ENCODE assay signal across 9 mouse cellular contexts in the genomic region with DNA sequence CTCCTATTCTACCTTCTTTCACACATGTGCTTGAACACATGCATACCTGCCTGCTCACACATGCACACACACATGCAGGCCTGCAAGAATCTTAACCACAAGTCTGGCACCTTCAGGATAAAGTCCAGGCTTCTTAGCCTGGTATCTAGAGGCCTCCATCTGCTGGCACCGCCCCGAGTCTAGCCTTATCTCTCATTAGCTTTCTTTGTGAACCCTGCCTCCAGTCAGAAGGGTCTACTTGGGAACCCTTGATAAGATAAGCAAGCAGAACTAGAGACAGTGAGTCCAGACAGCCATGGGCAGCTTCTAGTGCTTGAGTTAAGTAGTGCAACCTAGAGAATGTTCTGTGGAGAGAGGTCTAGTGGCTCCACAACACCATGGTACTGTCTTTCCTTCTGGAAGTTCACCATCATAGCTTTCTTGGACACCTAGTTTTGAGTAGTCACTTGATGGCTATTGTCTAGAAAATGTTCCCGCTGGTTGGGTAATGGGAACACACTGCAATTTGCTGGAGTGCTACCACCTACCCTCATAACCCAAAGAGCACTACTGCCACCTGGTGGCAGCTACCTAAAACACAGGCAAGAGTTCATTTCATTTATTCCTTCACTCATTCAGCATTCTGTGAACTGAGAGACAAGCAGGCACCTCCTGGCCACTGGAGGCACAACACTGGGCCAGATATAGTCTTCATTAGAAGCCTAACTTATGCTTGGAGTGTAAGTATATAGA. TPM values are rescaled to one million over a fixed set of nuclear protein-coding genes. Genes with fewer than 3 reads are reported as not detected.
DNase-seq lines count a peak whose midpoint lies in the region; ATAC-seq and TF ChIP-seq lines count a peak whose summit lies in the region.
"Had no signal": no experiment of that assay in that cellular context is flagged by ENCODE, and none has a peak within 500 bp of the region (broad histone marks: within the 10 kb centered on the region; RNA-seq: fewer than 3 reads in every experiment).

No protein-coding gene starts in this region.

- H3K9ac ChIP-seq in midbrain, embryonic 15.5 days = no peak overlapping the region
- H3K9ac ChIP-seq in stomach, embryonic 14.5 days (replicated peaks; ENCODE audit: low read depth, low read length) = no peak overlapping the region
- H3K9ac ChIP-seq: embryonic facial prominence, embryonic 12.5 days had no signal

- H3K4me2 ChIP-seq in midbrain, embryonic 15.5 days = no peak overlapping the region
- H3K4me2 ChIP-seq in stomach, embryonic 14.5 days (replicated peaks; ENCODE audit: low read depth, low read length) = no peak overlapping the region
- H3K4me2 ChIP-seq: embryonic facial prominence, embryonic 12.5 days had no signal

- peaks cover 38% of the 10 kb centered on the region for H3K4me1 ChIP-seq in midbrain, embryonic 10.5 days
- peaks cover 14% of the 10 kb centered on the region for H3K4me1 ChIP-seq in midbrain, embryonic 15.5 days
- peaks cover 8% of the 10 kb centered on the region for H3K4me1 ChIP-seq in bone marrow macrophage, adult 2 months (ENCODE audit: control insufficient read depth, insufficient read depth, low read length)
- peaks cover 98% of the 10 kb centered on the region for H3K4me1 ChIP-seq in erythroblast, embryonic 14.5 days (ENCODE audit: control insufficient read depth)
- peaks cover 11% of the 10 kb centered on the region for H3K4me1 ChIP-seq in stomach, embryonic 14.5 days (ENCODE audit: control insufficient read depth, insufficient read depth, low read length)
- H3K4me1 ChIP-seq: embryonic facial prominence, embryonic 12.5 days had no signal

- no peak overlapping the region for H3K4me3 ChIP-seq in midbrain, embryonic 10.5 days
- no peak overlapping the region for H3K4me3 ChIP-seq in midbrain, embryonic 15.5 days
- H3K4me3 ChIP-seq in bone marrow macrophage, adult 2 months (ENCODE audit: insufficient read depth, low read length) = no peak overlapping the region
- H3K4me3 ChIP-seq in erythroblast, embryonic 14.5 days (replicated peaks) = peak overlapping the region; percentile 28
- H3K4me3 ChIP-seq in stomach, embryonic 14.5 days (ENCODE audit: low read depth, low read length) = no peak overlapping the region
- H3K4me3 ChIP-seq: embryonic facial prominence, embryonic 12.5 days had no signal

- WGBS in midbrain, embryonic 10.5 days = 73% methylated on average over 3 of the region's 3 CpGs
- WGBS in midbrain, embryonic 15.5 days = 71% methylated on average over 3 of the region's 3 CpGs
- 57% methylated on average over 3 of the region's 3 CpGs for WGBS in stomach, embryonic 14.5 days

- H3K27ac ChIP-seq in midbrain, embryonic 10.5 days (replicated peaks) = peak overlapping the region; percentile 49
- no peak overlapping the region for H3K27ac ChIP-seq in midbrain, embryonic 15.5 days
- no peak overlapping the region for H3K27ac ChIP-seq in bone marrow macrophage, adult 2 months (ENCODE audit: insufficient read depth, low read depth, low read length)
- H3K27ac ChIP-seq in stomach, embryonic 14.5 days (ENCODE audit: low read length) = no peak overlapping the region
- H3K27ac ChIP-seq: embryonic facial prominence, embryonic 12.5 days had no signal

- no peak for TF ChIP-seq POLR2A in bone marrow macrophage, adult 2 months (IDR thresholded peaks at IDR 0.05; ENCODE audit: borderline replicate concordance, low read depth, low read length)

- peaks cover 8% of the 10 kb centered on the region; the same call in 1 of the 2 replicates for H3K27me3 ChIP-seq in midbrain, embryonic 10.5 days (ENCODE audit: low read depth, poor library complexity, severe bottlenecking)
- H3K27me3 ChIP-seq in midbrain, embryonic 15.5 days (replicated peaks) = no peaks in the 10 kb centered on the region
- no peaks in the 10 kb centered on the region for H3K27me3 ChIP-seq in erythroblast, embryonic 14.5 days (ENCODE audit: control insufficient read depth)
- H3K27me3 ChIP-seq in stomach, embryonic 14.5 days (ENCODE audit: control insufficient read depth, insufficient read depth, low read length) = no peaks in the 10 kb centered on the region

- H3K9me3 ChIP-seq in midbrain, embryonic 10.5 days (replicated peaks) = no peaks in the 10 kb centered on the region
- H3K9me3 ChIP-seq in midbrain, embryonic 15.5 days = no peaks in the 10 kb centered on the region
- H3K9me3 ChIP-seq in erythroblast, embryonic 14.5 days (ENCODE audit: control insufficient read depth, low read length) = no peaks in the 10 kb centered on the region
- H3K9me3 ChIP-seq in stomach, embryonic 14.5 days (ENCODE audit: control insufficient read depth, low read depth, low read length) = no peaks in the 10 kb centered on the region
- H3K9me3 ChIP-seq: embryonic facial prominence, embryonic 12.5 days had no signal

- H3K36me3 ChIP-seq in midbrain, embryonic 10.5 days = no peaks in the 10 kb centered on the region
- no peaks in the 10 kb centered on the region for H3K36me3 ChIP-seq in midbrain, embryonic 15.5 days (replicated peaks)
- peaks cover 37% of the 10 kb centered on the region for H3K36me3 ChIP-seq in erythroblast, embryonic 14.5 days (ENCODE audit: control insufficient read depth)
- no peaks in the 10 kb centered on the region for H3K36me3 ChIP-seq in stomach, embryonic 14.5 days (ENCODE audit: control insufficient read depth, insufficient read depth, low read length)
- H3K36me3 ChIP-seq: embryonic facial prominence, embryonic 12.5 days had no signal

- peak; percentile 65 for DNase-seq in midbrain, embryonic 10.5 days (ENCODE audit: low spot score)
- DNase-seq in heart, postnatal 25 days (ENCODE audit: low spot score) = peak; percentile 14
- DNase-seq in layer of hippocampus, postnatal 10 days (ENCODE audit: low spot score in 2 of 2) = peak; percentile 34 to 45
- DNase-seq in lung, postnatal 25 days (ENCODE audit: low spot score) = peak; percentile 70

- peak; percentile 44; the same call in 1 of the 2 replicates for TF ChIP-seq CTCF in bone marrow macrophage, adult 2 months (IDR thresholded peaks at IDR 0.05; ENCODE audit: low read depth, low read length)

- no peak for ATAC-seq in midbrain, embryonic 15.5 days (replicated peaks)
- peak; percentile 69 for ATAC-seq in stomach, embryonic 14.5 days (ENCODE audit: insufficient number of reproducible peaks, insufficient read depth, low FRiP score, low read depth)

- intact Hi-C loops in heart, postnatal 25 days (cut with DNase I) = loop anchor here (1.0 to 5.0 kb wide), 4 partner anchors 34 to 260 kb away; partner anchors contain the start of gene Hipk2

RNA-seq across cellular contexts. Expression of gene Hipk2, which starts 35.0 kb away (rescaled TPM):
- polyA plus RNA-seq in midbrain, embryonic 10.5 days (2016; fragmentation: Nextera tagmentation; extraction: Ambion mirVana) = 25.9 and 29.7 TPM in 2 replicates
- 43.5 and 45.3 TPM in 2 replicates for polyA plus RNA-seq in midbrain, embryonic 15.5 days (2015; fragmentation: Nextera tagmentation; extraction: Ambion mirVana)
- 18.7 and 20.9 TPM in 2 replicates for polyA plus RNA-seq in bone marrow macrophage, adult 2 months (2012; ENCODE audit: insufficient read depth, insufficient read length, missing spikeins)
- polyA plus RNA-seq in erythroblast, embryonic 14.5 days (2012) = 16.6 and 18.6 TPM in 2 replicates
- total RNA-seq in heart, postnatal 25 days (2021) = 10 to 100 TPM; 97.0 to 99.4 TPM
- 10 to 100 TPM; 51.0 to 54.3 TPM for total RNA-seq in layer of hippocampus, postnatal 10 days (2021)
- polyA plus RNA-seq in stomach, embryonic 14.5 days (2014; fragmentation: Nextera tagmentation; extraction: Ambion mirVana) = 31.8 and 34.3 TPM in 2 replicates

RNA-seq across cellular contexts. Expression of gene Tbxas1, which starts 35.8 kb away (rescaled TPM):
- polyA plus RNA-seq in midbrain, embryonic 10.5 days (2016; fragmentation: Nextera tagmentation; extraction: Ambion mirVana) = 1.1 and 1.8 TPM in 2 replicates
- 2.3 TPM in 2 replicates for polyA plus RNA-seq in midbrain, embryonic 15.5 days (2015; fragmentation: Nextera tagmentation; extraction: Ambion mirVana)
- polyA plus RNA-seq in bone marrow macrophage, adult 2 months (2012; ENCODE audit: insufficient read depth, insufficient read length, missing spikeins) = 101 and 115 TPM in 2 replicates
- polyA plus RNA-seq in erythroblast, embryonic 14.5 days (2012) = 0.18 and 0.19 TPM in 2 replicates
- 1 to 10 TPM; 1.8 to 2.0 TPM for total RNA-seq in heart, postnatal 25 days (2021)
- total RNA-seq in layer of hippocampus, postnatal 10 days (2021) = 1 to 10 TPM; 2.0 to 3.6 TPM
- 2.1 and 3.3 TPM in 2 replicates for polyA plus RNA-seq in stomach, embryonic 14.5 days (2014; fragmentation: Nextera tagmentation; extraction: Ambion mirVana)

Comparison
In these comparisons a context has a peak if more than half of its experiments do, and no peak if none do; other contexts are left out.
1. DNase-seq: peak in every context shown above with its lines; median percentile 70 in lung, postnatal 25 days; 65 in midbrain, embryonic 10.5 days; 40 in layer of hippocampus, postnatal 10 days; 14 in heart, postnatal 25 days.
2. RNA of gene Tbxas1, which starts 35.8 kb away (polyA plus RNA-seq): 101 to 115 TPM in bone marrow macrophage, adult 2 months; 2.1 to 3.3 TPM in stomach, embryonic 14.5 days, 2.3 TPM in midbrain, embryonic 15.5 days, 1.1 to 1.8 TPM in midbrain, embryonic 10.5 days and 0.18 to 0.19 TPM in erythroblast, embryonic 14.5 days; every median in the first group is over 10 times any median in the second.